Mouse (Mus musculus): ENCODE data around the gene 4931406P16Rik.
"Not testable (repeated sequence)": the region's sequence is repeated elsewhere in the genome, so short reads cannot be mapped to it uniquely, and the experiment has no call there.

Gene 4931406P16Rik
- long read RNA-seq, experiment 1, partial matches to known transcripts = 0 of 4 reads
- long read RNA-seq, experiment 1, other reads (novel, unspliced or antisense) = 4 of 4 reads
- long read RNA-seq, experiment 2, partial matches to known transcripts = 1 of 4 reads
- long read RNA-seq, experiment 2, other reads (novel, unspliced or antisense) = 2 of 4 reads

- intact Hi-C loops (cut with DNase I) = no loop called here
Measured at GRCm38 (mm10) chr7:34313443-34313875, at the start of gene 4931406P16Rik. Gene 4931406P16Rik (minus strand): TSS chr7:34313551.

DNA sequence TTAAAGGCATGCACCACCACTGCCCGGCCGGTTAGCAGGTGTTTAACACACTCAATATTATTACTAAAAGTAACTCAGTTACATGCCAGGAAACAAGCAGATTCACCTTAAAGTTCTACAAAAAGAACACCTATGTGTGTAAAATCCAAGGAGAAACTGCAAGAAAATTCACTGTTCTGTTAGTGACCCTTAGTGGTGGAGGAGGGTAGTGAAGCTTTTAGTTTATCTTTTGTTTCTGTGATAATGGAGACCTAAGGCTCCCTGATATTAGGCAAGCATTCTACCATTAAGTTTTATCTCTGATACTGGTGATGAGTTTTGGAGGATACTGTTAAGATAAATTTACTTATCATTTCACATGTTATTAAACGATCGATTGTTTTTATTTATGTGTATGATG is 42.3 kb upstream of the 4931406P16Rik start:
- intact Hi-C loops (cut with DNase I) = no loop called here

DNA sequence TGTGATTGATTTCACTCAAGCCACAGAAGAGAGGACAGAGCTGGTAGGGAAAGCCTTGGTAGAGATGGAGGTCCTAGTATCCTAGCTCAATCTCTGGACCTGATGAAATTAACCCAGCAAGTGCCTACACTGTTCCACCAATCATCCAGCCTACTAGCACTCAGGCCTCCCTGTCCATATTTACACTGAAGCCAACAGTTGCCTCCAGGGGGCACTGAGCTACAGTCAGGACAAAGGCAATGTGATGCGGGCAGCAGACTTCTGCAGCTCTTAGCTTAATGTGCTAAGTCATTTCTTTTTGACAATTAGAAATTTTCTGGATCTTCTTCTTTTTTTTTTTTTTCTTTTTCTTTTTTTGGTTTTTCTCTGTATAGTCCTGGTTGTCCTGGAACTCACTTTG is 38.6 kb upstream of the 4931406P16Rik start:
- intact Hi-C loops (cut with DNase I) = loop anchor here (5.0 kb wide), 1 partner anchor 85 kb away; no protein-coding TSS in a partner anchor

DNA sequence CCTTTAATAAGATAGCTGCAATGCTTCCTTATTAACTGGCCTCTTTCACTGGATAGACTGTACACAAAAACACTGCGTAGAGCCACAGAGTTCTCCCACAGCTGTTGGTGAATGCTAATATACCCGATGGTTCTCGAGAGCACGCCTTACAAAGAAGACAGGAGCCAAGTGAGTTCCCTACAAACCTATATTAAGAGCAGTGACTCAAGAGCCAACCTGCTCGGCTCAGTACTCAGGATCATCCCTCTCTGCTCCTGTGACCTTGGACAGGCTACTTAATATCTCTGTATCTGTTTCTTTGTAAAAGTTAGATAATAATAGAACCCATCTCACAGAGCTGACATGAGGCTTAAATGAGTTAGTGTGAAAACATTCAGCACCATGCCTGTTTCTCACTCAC is 36.8 kb upstream of the 4931406P16Rik start:
- intact Hi-C loops (cut with DNase I) = loop anchor here (5.0 kb wide), 1 partner anchor 83 kb away; no protein-coding TSS in a partner anchor

GRCm38 (mm10) chr7:34348011-34348410 is 34.7 kb upstream of the 4931406P16Rik start:
- intact Hi-C loops (cut with DNase I) = no loop called here

- intact Hi-C loops (cut with DNase I) = no loop called here
Measured at GRCm38 (mm10) chr7:34347041-34347440, 33.7 kb upstream of the 4931406P16Rik start.

GRCm38 (mm10) chr7:34346505-34346904 is 33.2 kb upstream of the 4931406P16Rik start:
- intact Hi-C loops (cut with DNase I) = no loop called here

DNA sequence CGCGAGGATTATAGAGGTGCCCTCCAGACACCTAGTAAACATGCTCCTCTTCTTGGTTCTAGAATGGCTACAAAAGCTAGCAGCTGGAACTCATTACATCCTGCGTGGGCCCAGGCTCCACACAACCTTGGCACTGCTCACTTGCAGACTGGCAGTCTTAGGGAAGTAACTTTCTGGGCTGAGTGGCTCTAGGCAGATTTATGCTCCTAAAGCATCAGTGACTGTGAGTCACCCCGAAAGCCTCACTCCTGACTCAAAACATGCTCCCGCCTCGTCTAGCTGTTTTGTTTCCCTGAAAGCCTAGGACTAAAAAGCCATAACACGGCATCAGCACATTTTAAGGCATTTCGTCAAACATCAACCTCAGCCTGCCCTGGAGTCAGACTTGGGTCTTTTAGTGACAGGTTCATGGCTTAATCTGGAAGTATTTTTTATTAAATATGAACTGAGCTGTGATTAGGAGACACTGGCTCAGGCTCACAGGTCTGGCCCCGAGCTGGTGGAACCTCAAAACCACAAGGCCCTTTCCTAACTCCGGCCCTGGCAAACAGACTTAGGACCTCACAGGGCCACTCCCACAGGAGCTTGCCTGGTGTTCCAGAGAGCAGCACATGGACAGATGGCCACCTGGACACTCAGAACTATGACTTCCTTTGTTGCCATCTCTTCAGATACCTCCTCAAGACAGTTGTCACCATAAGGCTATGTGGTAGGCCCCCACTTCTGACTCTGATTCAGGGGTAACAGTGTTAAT is 28.9 kb upstream of the 4931406P16Rik start:
- intact Hi-C loops (cut with DNase I) = loop anchor here (5.0 kb wide), 1 partner anchor 80 kb away; no protein-coding TSS in a partner anchor

- intact Hi-C loops (cut with DNase I) = loop anchor here (5.0 kb wide), 1 partner anchor 79 kb away; no protein-coding TSS in a partner anchor
Measured at GRCm38 (mm10) chr7:34340841-34341240, 27.5 kb upstream of the 4931406P16Rik start.

- intact Hi-C loops (cut with DNase I) = no loop called here
Measured at GRCm38 (mm10) chr7:34339164-34339489, 25.8 kb upstream of the 4931406P16Rik start.

- intact Hi-C loops (cut with DNase I) = no loop called here
Measured at GRCm38 (mm10) chr7:34338445-34339163, 25.3 kb upstream of the 4931406P16Rik start.

DNA sequence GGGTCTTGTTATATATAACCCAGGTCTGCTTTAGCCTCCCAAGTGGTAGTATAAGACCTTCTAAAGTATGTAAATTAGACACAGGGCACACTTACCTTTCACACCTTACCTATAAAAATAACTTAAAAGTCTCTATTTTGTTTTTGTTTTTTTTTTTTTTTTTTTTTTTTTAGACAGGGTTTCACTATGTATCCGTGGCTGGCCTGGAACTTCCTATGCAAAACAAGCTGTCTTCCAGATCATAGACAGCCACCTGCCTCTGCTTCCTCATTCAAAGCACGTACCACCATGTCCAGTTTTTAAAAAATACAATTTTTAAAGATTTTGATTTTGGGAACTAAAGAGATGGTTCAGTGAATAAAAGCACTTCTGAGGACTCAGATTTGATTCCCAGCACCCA is 23.9 kb upstream of the 4931406P16Rik start:
- intact Hi-C loops (cut with DNase I) = no loop called here

DNA sequence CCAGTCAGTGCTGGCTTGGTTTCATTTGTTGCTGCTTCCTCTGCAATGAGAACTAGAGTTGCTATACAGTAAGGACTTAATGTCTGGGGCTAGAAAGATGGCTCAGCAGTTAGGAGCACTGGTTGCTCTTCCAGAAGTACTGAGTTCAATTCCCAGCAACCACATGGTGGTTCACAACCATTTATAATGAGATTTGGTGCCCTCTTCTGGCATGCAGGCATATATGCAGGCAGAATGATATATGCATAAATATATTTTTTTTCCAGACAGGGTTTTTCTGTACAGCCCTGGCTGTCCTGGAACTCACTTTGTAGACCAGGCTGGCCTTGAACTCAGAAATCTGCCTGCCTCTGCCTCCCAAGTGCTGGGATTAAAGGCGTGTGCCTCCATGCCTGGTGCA is 23.2 kb upstream of the 4931406P16Rik start:
- intact Hi-C loops (cut with DNase I) = not testable (repeated sequence)

- intact Hi-C loops (cut with DNase I) = loop anchor here (10.0 kb wide), 1 partner anchor 57 kb away; no protein-coding TSS in a partner anchor
Measured at GRCm38 (mm10) chr7:34327493-34327892, 14.1 kb upstream of the 4931406P16Rik start.

DNA sequence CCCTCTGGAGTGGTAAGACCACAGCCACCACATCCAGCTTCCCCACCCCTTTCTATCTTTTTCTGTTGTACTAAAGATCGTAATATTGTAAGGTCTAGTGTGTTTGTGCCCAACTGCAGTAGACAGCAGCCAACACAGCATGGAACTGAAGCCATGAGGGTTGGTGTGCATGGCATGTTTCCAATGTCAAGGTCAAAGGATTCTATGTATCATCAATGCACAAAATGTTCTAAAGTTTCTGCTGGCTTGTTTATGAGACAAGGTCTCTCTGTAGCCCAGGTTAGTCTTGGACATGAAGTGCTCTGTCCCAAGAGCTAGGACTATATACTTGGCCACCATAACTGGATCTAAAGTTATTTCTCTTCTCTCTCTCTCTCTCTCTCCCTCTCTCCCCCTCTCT is 11.5 kb upstream of the 4931406P16Rik start:
- intact Hi-C loops (cut with DNase I) = loop anchor here (10.0 kb wide), 1 partner anchor 60 kb away; no protein-coding TSS in a partner anchor

- intact Hi-C loops (cut with DNase I) = loop anchor here (10.0 kb wide), 1 partner anchor 61 kb away; no protein-coding TSS in a partner anchor
Measured at GRCm38 (mm10) chr7:34324005-34324404, 10.7 kb upstream of the 4931406P16Rik start.

DNA sequence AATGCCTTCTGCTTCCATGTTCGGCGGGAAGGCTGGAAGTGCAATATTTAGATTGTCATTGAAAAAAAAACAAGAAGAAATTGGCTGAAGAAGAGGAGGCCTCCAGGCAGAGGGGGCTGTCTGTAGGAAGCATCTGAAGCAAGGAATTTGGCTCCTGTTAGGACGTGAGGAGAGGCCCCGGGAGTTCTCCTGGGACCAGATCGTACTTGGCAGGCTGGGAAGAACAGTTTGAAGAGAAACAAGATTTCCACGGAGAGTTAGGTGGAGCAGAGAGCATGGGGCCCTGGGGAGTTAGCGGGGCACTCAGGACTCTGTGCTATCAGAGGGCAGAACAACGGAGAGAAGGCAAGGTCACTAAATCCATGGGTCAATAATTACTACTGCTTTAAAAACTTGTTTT is 10.0 kb upstream of the 4931406P16Rik start:
- intact Hi-C loops (cut with DNase I) = loop anchor here (10.0 kb wide), 1 partner anchor 61 kb away; no protein-coding TSS in a partner anchor

GRCm38 (mm10) chr7:34321958-34322357 is 8.6 kb upstream of the 4931406P16Rik start:
- intact Hi-C loops (cut with DNase I) = loop anchor here (10.0 kb wide), 1 partner anchor 63 kb away; no protein-coding TSS in a partner anchor

GRCm38 (mm10) chr7:34321119-34321518 is 7.8 kb upstream of the 4931406P16Rik start:
- intact Hi-C loops (cut with DNase I) = loop anchor here (10.0 kb wide), 1 partner anchor 64 kb away; no protein-coding TSS in a partner anchor

- intact Hi-C loops (cut with DNase I) = loop anchor here (10.0 kb wide), 1 partner anchor 65 kb away; no protein-coding TSS in a partner anchor
Measured at GRCm38 (mm10) chr7:34319957-34320356, 6.6 kb upstream of the 4931406P16Rik start.

DNA sequence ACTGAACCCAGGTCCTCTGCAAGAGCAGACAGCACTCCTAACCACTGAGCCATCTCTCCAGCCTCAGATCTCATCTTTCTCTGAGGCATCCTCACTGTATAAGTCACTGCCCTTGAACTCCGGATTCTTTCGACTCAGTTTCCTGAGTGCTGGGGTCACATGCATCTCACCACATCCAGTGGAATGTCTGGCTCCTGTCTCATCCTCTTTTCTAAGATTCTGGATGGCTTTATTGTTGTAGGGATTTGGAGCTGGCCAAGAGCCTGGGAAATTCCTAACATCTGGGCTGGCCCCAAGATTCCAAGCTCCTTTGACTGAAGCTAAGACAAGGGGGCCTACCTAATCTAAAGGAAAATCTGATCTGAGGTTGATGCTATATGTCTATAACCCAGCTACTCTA is 5.8 kb upstream of the 4931406P16Rik start:
- intact Hi-C loops (cut with DNase I) = no loop called here

All from adrenal gland (tissue).